Mouse (Mus musculus): ENCODE data around the gene Sdccag8.

- TF ChIP-seq CTCF (IDR thresholded peaks at IDR 0.05; ENCODE audit: insufficient read depth, low read length) (no peak), POLR2A (IDR thresholded peaks at IDR 0.05; ENCODE audit: borderline replicate concordance, extremely low read depth, low read depth, low read length) (no peak)
Observed at GRCm38 (mm10) chr1:176958311-176958710, 143.9 kb downstream of the Sdccag8 start.
